Mouse (Mus musculus) stomach, postnatal 0 days (tissue): Measurements from ENCODE around the gene Fshr.

Experiments
- CTCF ChIP-seq: IDR thresholded peaks from 2 replicates; pipeline ENCODE4 v1.5.1; 2016; ENCODE audit warnings: antibody characterized with exemption, low read depth, mild to moderate bottlenecking, moderate library complexity
- EP300 ChIP-seq: optimal IDR thresholded peaks from 2 replicates; pipeline ENCODE3; 2016; ENCODE audit warnings: antibody characterized with exemption

- no peak for TF ChIP-seq CTCF
- TF ChIP-seq EP300, result no peak
These were observed 262.3 kb downstream of the Fshr start for GRCm38 (mm10) chr17:88938153-88938681.
